Mouse (Mus musculus): ENCODE measurements at regions not wholly inside any gene's neighbourhood (a gene's known extent, or its start where the extent isn't known, plus 50 kb on each side); places are given as distances from the start of the nearest gene placed in this dataset.

GRCm38 (mm10) chr4:33737337-33737736, 187.1 kb upstream of the Cnr1 start:
- H3K4me1 ChIP-seq (ENCODE audit: control insufficient read depth in 1 of 2, insufficient read depth in 2 of 2, low read length in 2 of 2): peaks cover 4 to 19% of the 10 kb centered on the region in 2 experiments
- H3K27ac ChIP-seq (ENCODE audit: control insufficient read depth, low read depth, low read length): peak overlapping the region; percentile 58
- DNase-seq (ENCODE audit: low read depth, low spot score): no peak
- peaks cover 0 to 14% of the 10 kb centered on the region in 2 experiments; a peak in 2 of 4 replicates for H3K36me3 ChIP-seq (ENCODE audit: control insufficient read depth in 1 of 2, insufficient read depth in 2 of 2, low read length in 2 of 2)
- no peaks in the 10 kb centered on the region for H3K9me3 ChIP-seq (replicated peaks; ENCODE audit: insufficient read depth, low read length)
- TF ChIP-seq SMC3 (IDR thresholded peaks at IDR 0.05; ENCODE audit: low read depth, low read length): no peak
- TF ChIP-seq ZC3H11A (IDR thresholded peaks at IDR 0.05; ENCODE audit: low read depth, low read length): 0 out of 2 replicates have a peak, but pooled peaks have one; percentile 0
- H3K27me3 ChIP-seq (ENCODE audit: control insufficient read depth in 1 of 2, insufficient read depth in 2 of 2, low read length in 2 of 2): peaks cover 0 to 1% of the 10 kb centered on the region in 2 experiments; a peak in 2 of 4 replicates
- H3K4me3 ChIP-seq (ENCODE audit: control insufficient read depth in 1 of 2, insufficient read depth in 1 of 2, low read depth in 2 of 2, low read length in 2 of 2): peak overlapping the region; percentile 10 to 11; a peak in 1 of 4 replicates
- peak overlapping the region; percentile 44; the same call in 1 of the 2 replicates for H3K9ac ChIP-seq (ENCODE audit: control insufficient read depth, low read depth, low read length, poor library complexity, severe bottlenecking)
- no peaks in the 10 kb centered on the region for H3K79me2 ChIP-seq (ENCODE audit: control insufficient read depth, insufficient read depth, low read length, poor library complexity)

- peak; percentile 93 for DNase-seq (ENCODE audit: low read depth, low spot score)
- peak overlapping the region; percentile 44; the same call in 1 of the 2 replicates for H3K9ac ChIP-seq (ENCODE audit: control insufficient read depth, low read depth, low read length, poor library complexity, severe bottlenecking)
- H3K4me1 ChIP-seq (ENCODE audit: control insufficient read depth in 1 of 2, insufficient read depth in 2 of 2, low read length in 2 of 2): peaks cover 4 to 19% of the 10 kb centered on the region in 2 experiments
- peak overlapping the region; percentile 58 for H3K27ac ChIP-seq (ENCODE audit: control insufficient read depth, low read depth, low read length)
- peak overlapping the region; percentile 10 to 11; a peak in 1 of 4 replicates for H3K4me3 ChIP-seq (ENCODE audit: control insufficient read depth in 1 of 2, insufficient read depth in 1 of 2, low read depth in 2 of 2, low read length in 2 of 2)
- H3K27me3 ChIP-seq (ENCODE audit: control insufficient read depth in 1 of 2, insufficient read depth in 2 of 2, low read length in 2 of 2): no peaks in the 10 kb centered on the region; a peak in 1 of 4 replicates
- no peaks in the 10 kb centered on the region for H3K79me2 ChIP-seq (ENCODE audit: control insufficient read depth, insufficient read depth, low read length, poor library complexity)
- peaks cover 0 to 14% of the 10 kb centered on the region in 2 experiments; a peak in 2 of 4 replicates for H3K36me3 ChIP-seq (ENCODE audit: control insufficient read depth in 1 of 2, insufficient read depth in 2 of 2, low read length in 2 of 2)
- no peaks in the 10 kb centered on the region for H3K9me3 ChIP-seq (replicated peaks; ENCODE audit: insufficient read depth, low read length)
- TF ChIP-seq SIN3A (IDR thresholded peaks at IDR 0.05; ENCODE audit: low read length) (peak; percentile 62), USF2 (IDR thresholded peaks at IDR 0.05; ENCODE audit: borderline replicate concordance in 1 of 2, insufficient read depth in 1 of 2, low read depth in 1 of 2, low read length in 2 of 2) (no peak), ZKSCAN1 (IDR thresholded peaks at IDR 0.05; ENCODE audit: low read depth, low read length) (peak; percentile 8; the same call in 1 of the 2 replicates), HCFC1 (IDR thresholded peaks at IDR 0.05; ENCODE audit: low read depth, low read length) (0 out of 2 replicates have a peak, but pooled peaks have one; percentile 9), ZMIZ1 (IDR thresholded peaks at IDR 0.05; ENCODE audit: low read depth, low read length) (no peak), MYB (IDR thresholded peaks at IDR 0.05; ENCODE audit: low read depth, low read length) (peak; percentile 59), CTCF (IDR thresholded peaks at IDR 0.05 in 2 of 3, conservative IDR thresholded peaks at IDR 0.05 in 1 of 3; ENCODE audit: control insufficient read depth in 1 of 3, insufficient read depth in 1 of 3, low read depth in 2 of 3, low read length in 3 of 3, poor library complexity in 1 of 3, severe bottlenecking in 1 of 3) (no peak), MYC (IDR thresholded peaks at IDR 0.05; ENCODE audit: low read depth, low read length) (no peak), CHD1 (IDR thresholded peaks at IDR 0.05; ENCODE audit: low read depth, low read length) (no peak), ZNF384 (IDR thresholded peaks at IDR 0.05; ENCODE audit: low read depth, low read length) (peak; percentile 99), GABPA (IDR thresholded peaks at IDR 0.05; ENCODE audit: low read depth, low read length) (no peak), JUND (IDR thresholded peaks at IDR 0.05; ENCODE audit: low read depth, low read length) (no peak), ETS1 (IDR thresholded peaks at IDR 0.05; ENCODE audit: low read depth, low read length) (peak; percentile 96), BHLHE40 (IDR thresholded peaks at IDR 0.05; ENCODE audit: borderline replicate concordance, low read depth, low read length) (peak; percentile 65; the same call in 1 of the 2 replicates), GATA1 (IDR thresholded peaks at IDR 0.05; ENCODE audit: low read depth, low read length) (peak; percentile 94), TAL1 (IDR thresholded peaks at IDR 0.05; ENCODE audit: low read length) (peak; percentile 95), MEF2A (IDR thresholded peaks at IDR 0.05; ENCODE audit: extremely low read depth, insufficient replicate concordance, low read depth, low read length, poor library complexity, severe bottlenecking) (peak; percentile 52; the same call in 1 of the 2 replicates), MXI1 (IDR thresholded peaks at IDR 0.05; ENCODE audit: low read depth, low read length) (peak; percentile 38; the same call in 1 of the 2 replicates), RCOR1 (IDR thresholded peaks at IDR 0.05; ENCODE audit: low read depth, low read length) (peak; percentile 84), ZC3H11A (IDR thresholded peaks at IDR 0.05; ENCODE audit: low read depth, low read length) (0 out of 2 replicates have a peak, but pooled peaks have one; percentile 0), TBP (IDR thresholded peaks at IDR 0.05; ENCODE audit: low read depth, low read length) (no peak), RAD21 (IDR thresholded peaks at IDR 0.05; ENCODE audit: low read depth, low read length) (no peak), NRF1 (IDR thresholded peaks at IDR 0.05; ENCODE audit: insufficient read depth, low read depth, low read length, poor library complexity, severe bottlenecking) (no peak), EP300 (IDR thresholded peaks at IDR 0.05; ENCODE audit: low read depth in 1 of 2, low read length in 2 of 2) (peak; percentile 95 to 98), USF1 (IDR thresholded peaks at IDR 0.05; ENCODE audit: low read depth, low read length) (no peak), NELFE (IDR thresholded peaks at IDR 0.05; ENCODE audit: low read depth, low read length) (no peak), CHD2 (IDR thresholded peaks at IDR 0.05; ENCODE audit: low read length) (no peak), TCF12 (IDR thresholded peaks at IDR 0.05; ENCODE audit: low read depth, low read length) (peak; percentile 98), ELF1 (IDR thresholded peaks at IDR 0.05; ENCODE audit: low read depth, low read length) (no peak)
Measured at GRCm38 (mm10) chr4:33737859-33738417, 186.5 kb upstream of the Cnr1 start.
